Mouse (Mus musculus) kidney, embryonic 14.5 days (tissue): ENCODE results near the gene Aven. TPM values are rescaled to one million over a fixed set of nuclear protein-coding genes. Genes with fewer than 3 reads are reported as not detected.

Source experiments
- ATAC-seq: fragments of 200-750 bp; cut with Nextera tagmentation; 2 replicates; pipeline ENCODE4 v1.8.0; 2017; ENCODE audit warnings: moderate number of reproducible peaks, mild to moderate bottlenecking, moderate TSS enrichment, moderate library complexity; ENCODE audit not compliant: low FRiP score, low TSS enrichment
- H3K27ac ChIP-seq: fragments of 300-500 bp; sonication (generic); 2 replicates; pipeline ENCODE4 v1.5.1; 2014; ENCODE audit warnings: low read depth, mild to moderate bottlenecking, low read length, moderate library complexity, mixed read lengths
- H3K27me3 ChIP-seq: fragments of 300-500 bp; sonication (generic); 2 replicates; pipeline ENCODE4 v1.6.1; 2014; ENCODE audit warnings: mild to moderate bottlenecking, low read length; ENCODE audit not compliant: control insufficient read depth, insufficient read depth
- H3K36me3 ChIP-seq: fragments of 300-500 bp; sonication (generic); 2 replicates; pipeline ENCODE4 v1.6.1; 2014; ENCODE audit warnings: low read length, mixed read lengths; ENCODE audit not compliant: control insufficient read depth, insufficient read depth
- H3K4me1 ChIP-seq: fragments of 300-500 bp; sonication (generic); 2 replicates; pipeline ENCODE4 v1.6.1; 2014; ENCODE audit warnings: low read length, mixed read lengths; ENCODE audit not compliant: control insufficient read depth, insufficient read depth
- H3K4me2 ChIP-seq: fragments of 300-500 bp; sonication (generic); replicated peaks from 2 replicates; pipeline ENCODE4 v1.6.1; 2014; ENCODE audit warnings: low read depth, mild to moderate bottlenecking, low read length
- H3K4me3 ChIP-seq: fragments of 300-500 bp; sonication (generic); 2 replicates; pipeline ENCODE4 v1.5.1; 2014; ENCODE audit warnings: mild to moderate bottlenecking, low read length
- H3K9ac ChIP-seq: fragments of 300-500 bp; sonication (generic); 2 replicates; pipeline ENCODE4 v1.6.1; 2014; ENCODE audit warnings: low read depth, mild to moderate bottlenecking, low read length, moderate library complexity
- H3K9me3 ChIP-seq: fragments of 300-500 bp; sonication (generic); 2 replicates; pipeline ENCODE4 v1.6.1; 2016; ENCODE audit warnings: low read length; ENCODE audit not compliant: control insufficient read depth
- WGBS: fragments of 180-500 bp; shearing (Covaris S2); extraction: QIAGEN DNeasy Blood & Tissue Kit; methylation state at CpG from one replicate; pipeline ENCODE4 v1.1.7; 2014; 5-methylcytosine and 5-hydroxymethylcytosine counted together
- polyA plus RNA-seq: library from polyadenylated mRNA; unstranded; fragments of >200 nt; fragmentation: Nextera tagmentation; extraction: Ambion mirVana; gene quantifications from 2 replicates; pipeline ENCODE4 v1.2.1, GENCODE M21; 2014

Aven gene
- polyA plus RNA-seq, 1 experiment from 2014 or later = 10.9 TPM

- Histone ChIP-seq H3K27me3 (no peaks in the 10 kb centered on the region), H3K9ac (peak within 1 kb of the TSS; percentile 90), H3K9me3 (no peaks in the 10 kb centered on the region), H3K36me3 (0 out of 2 replicates have a peak, but pooled peaks cover 2% of the 10 kb centered on the region), H3K4me1 (peaks cover 8% of the 10 kb centered on the region), H3K4me2 (peak within 1 kb of the TSS; percentile 83), H3K27ac (peak within 1 kb of the TSS; percentile 42), H3K4me3 (peak within 1 kb of the TSS; percentile 96)
- peak; percentile 99 for ATAC-seq
- WGBS = under 1% methylated on average over 49 of the region's 49 CpGs
These were observed 37.8 kb upstream of the Aven start, which contains the start of gene Emc7 for GRCm38 (mm10) chr2:112454862-112455564. Emc7 (plus strand) TSS chr2:112454997.

- Histone ChIP-seq H3K27ac (no peak overlapping the region), H3K4me1 (peaks cover 8% of the 10 kb centered on the region), H3K27me3 (no peaks in the 10 kb centered on the region), H3K4me2 (no peak overlapping the region), H3K9me3 (no peaks in the 10 kb centered on the region), H3K4me3 (no peak overlapping the region), H3K9ac (no peak overlapping the region), H3K36me3 (peaks cover 26% of the 10 kb centered on the region)
- ATAC-seq = no peak
- 93% methylated on average over 3 of the region's 3 CpGs for WGBS
These were observed 32.2 kb upstream of the Aven start for GRCm38 (mm10) chr2:112460557-112460956.

GRCm38 (mm10) chr2:112469542-112469941 is 23.2 kb upstream of the Aven start:
- no peaks in the 10 kb centered on the region for H3K4me1 ChIP-seq

GRCm38 (mm10) chr2:112470961-112471381 is 21.8 kb upstream of the Aven start:
- no peak for ATAC-seq
- Histone ChIP-seq H3K27me3 (no peaks in the 10 kb centered on the region), H3K9me3 (no peaks in the 10 kb centered on the region), H3K36me3 (peaks cover 24% of the 10 kb centered on the region), H3K4me3 (no peak overlapping the region), H3K4me1 (no peaks in the 10 kb centered on the region), H3K27ac (no peak overlapping the region), H3K4me2 (no peak overlapping the region), H3K9ac (no peak overlapping the region)
- 85% methylated on average over 5 of the region's 5 CpGs for WGBS

More at GRCm38 (mm10) chr2:112469542-112469941, 23.2 kb upstream of the Aven start:
- H3K4me2 ChIP-seq = no peak overlapping the region
- no peak overlapping the region for H3K9ac ChIP-seq
- H3K27me3 ChIP-seq = no peaks in the 10 kb centered on the region
- H3K9me3 ChIP-seq = no peaks in the 10 kb centered on the region
- H3K27ac ChIP-seq = no peak overlapping the region
- no peak for ATAC-seq
- no peak overlapping the region for H3K4me3 ChIP-seq
- H3K36me3 ChIP-seq = peaks cover 28% of the 10 kb centered on the region

- Histone ChIP-seq H3K9ac (no peak overlapping the region), H3K27me3 (no peaks in the 10 kb centered on the region), H3K4me1 (no peaks in the 10 kb centered on the region), H3K36me3 (peaks cover 17% of the 10 kb centered on the region), H3K27ac (no peak overlapping the region), H3K4me3 (no peak overlapping the region), H3K9me3 (no peaks in the 10 kb centered on the region), H3K4me2 (no peak overlapping the region)
- no peak for ATAC-seq
- WGBS = 93% methylated on average over 2 of the region's 2 CpGs
These were observed 20.7 kb upstream of the Aven start for GRCm38 (mm10) chr2:112472076-112472475.

- Histone ChIP-seq H3K9me3 (no peaks in the 10 kb centered on the region), H3K27me3 (no peaks in the 10 kb centered on the region), H3K4me1 (no peaks in the 10 kb centered on the region), H3K9ac (no peak overlapping the region), H3K27ac (no peak overlapping the region), H3K36me3 (no peaks in the 10 kb centered on the region), H3K4me3 (no peak overlapping the region), H3K4me2 (no peak overlapping the region)
- no peak for ATAC-seq
- WGBS = 75% methylated on average over 5 of the region's 5 CpGs
These were observed 17.6 kb upstream of the Aven start for GRCm38 (mm10) chr2:112474997-112475724.

GRCm38 (mm10) chr2:112476554-112476953 is 16.2 kb upstream of the Aven start:
- Histone ChIP-seq H3K27me3 (no peaks in the 10 kb centered on the region), H3K4me1 (no peaks in the 10 kb centered on the region), H3K4me3 (no peak overlapping the region), H3K27ac (no peak overlapping the region), H3K36me3 (no peaks in the 10 kb centered on the region), H3K4me2 (no peak overlapping the region), H3K9me3 (no peaks in the 10 kb centered on the region), H3K9ac (no peak overlapping the region)
- WGBS = 80% methylated on average over 6 of the region's 6 CpGs
- ATAC-seq = no peak

GRCm38 (mm10) chr2:112480669-112481068 is 12.1 kb upstream of the Aven start, which contains the start of gene Chrm5:
Chrm5 (minus strand) TSS chr2:112480769.
- no peaks in the 10 kb centered on the region for H3K36me3 ChIP-seq
- no peaks in the 10 kb centered on the region for H3K27me3 ChIP-seq

GRCm38 (mm10) chr2:112481564-112481963 is 11.2 kb upstream of the Aven start:
- Histone ChIP-seq H3K4me2 (no peak overlapping the region), H3K4me3 (no peak overlapping the region), H3K36me3 (no peaks in the 10 kb centered on the region), H3K27ac (peak overlapping the region; percentile 37; the same call in 1 of the 2 replicates), H3K27me3 (no peaks in the 10 kb centered on the region), H3K9ac (no peak overlapping the region), H3K9me3 (no peaks in the 10 kb centered on the region), H3K4me1 (no peaks in the 10 kb centered on the region)
- WGBS = 2% methylated on average over 2 of the region's 2 CpGs
- peak; percentile 39; the same call in 1 of the 2 replicates for ATAC-seq

More at GRCm38 (mm10) chr2:112480669-112481068, 12.1 kb upstream of the Aven start, which contains the start of gene Chrm5:
- no peak for ATAC-seq
- Histone ChIP-seq H3K9me3 (no peaks in the 10 kb centered on the region), H3K4me3 (no peak within 1 kb of the TSS), H3K27ac (no peak within 1 kb of the TSS), H3K4me1 (no peaks in the 10 kb centered on the region), H3K4me2 (no peak within 1 kb of the TSS), H3K9ac (no peak within 1 kb of the TSS)
- 93% methylated on average over 5 of the region's 5 CpGs for WGBS
